Mouse (Mus musculus) stomach, postnatal 0 days (tissue): ENCODE data around the gene Rpl11. TPM values are rescaled to one million over a fixed set of nuclear protein-coding genes. Genes with fewer than 3 reads are reported as not detected.
A peak's percentile ranks its signal among the peaks of the same experiment; 100 is the strongest.

Experiments
- ATAC-seq: fragments of 200-750 bp; cut with Nextera tagmentation; 2 replicates; pipeline ENCODE4 v1.8.0; 2017; ENCODE audit not compliant: low FRiP score, low TSS enrichment
- DNase-seq: peaks from one replicate; pipeline ENCODE4 v3.0.0-alpha.2; 2016; ENCODE audit warnings: low spot score
- H3K27ac ChIP-seq: fragments of 300-500 bp; sonication (generic); replicated peaks from 2 replicates; pipeline ENCODE4 v1.5.1; 2014; ENCODE audit warnings: mild to moderate bottlenecking, control low read depth
- H3K27me3 ChIP-seq: fragments of 300-500 bp; sonication (generic); 2 replicates; pipeline ENCODE4 v1.6.1; 2014; ENCODE audit warnings: low read length; ENCODE audit not compliant: control insufficient read depth, insufficient read depth
- H3K36me3 ChIP-seq: fragments of 300-500 bp; sonication (generic); 2 replicates; pipeline ENCODE4 v1.6.1; 2014; ENCODE audit warnings: low read length, mixed read lengths; ENCODE audit not compliant: control insufficient read depth, insufficient read depth
- H3K4me1 ChIP-seq: fragments of 300-500 bp; sonication (generic); replicated peaks from 2 replicates; pipeline ENCODE4 v1.6.1; 2014; ENCODE audit warnings: antibody characterized with exemption; ENCODE audit not compliant: control insufficient read depth, insufficient read depth
- H3K4me2 ChIP-seq: fragments of 300-500 bp; sonication (generic); replicated peaks from 2 replicates; pipeline ENCODE4 v1.6.1; 2014; ENCODE audit warnings: low read depth, mild to moderate bottlenecking, control low read depth, moderate library complexity
- H3K4me3 ChIP-seq: fragments of 300-500 bp; sonication (generic); 2 replicates; pipeline ENCODE4 v1.5.1; 2014; ENCODE audit warnings: low read depth, low read length, control low read depth
- H3K9ac ChIP-seq: fragments of 300-500 bp; sonication (generic); 2 replicates; pipeline ENCODE4 v1.6.1; 2014; ENCODE audit warnings: mild to moderate bottlenecking, low read length, control low read depth, mixed read lengths
- H3K9me3 ChIP-seq: fragments of 300-500 bp; sonication (generic); 2 replicates; pipeline ENCODE4 v1.6.1; 2016; ENCODE audit warnings: low read length; ENCODE audit not compliant: control insufficient read depth
- CTCF ChIP-seq: IDR thresholded peaks from 2 replicates; pipeline ENCODE4 v1.5.1; 2016; ENCODE audit warnings: antibody characterized with exemption, low read depth, mild to moderate bottlenecking, moderate library complexity
- EP300 ChIP-seq: optimal IDR thresholded peaks from 2 replicates; pipeline ENCODE3; 2016; ENCODE audit warnings: antibody characterized with exemption
- WGBS: fragments of 180-500 bp; shearing (Covaris S2); extraction: QIAGEN DNeasy Blood & Tissue Kit; methylation state at CpG from one replicate; pipeline ENCODE4 v1.1.7; 2014; 5-methylcytosine and 5-hydroxymethylcytosine counted together
- polyA plus RNA-seq: library from polyadenylated mRNA; unstranded; fragments of >200 nt; fragmentation: Nextera tagmentation; extraction: Ambion mirVana; gene quantifications from 2 replicates; pipeline ENCODE4 v1.2.1, GENCODE M21; 2015

Rpl11 gene
- polyA plus RNA-seq, 1 experiment from 2014 or later: 402 TPM

- 74% methylated on average over 5 of the region's 5 CpGs for WGBS
- H3K27me3 ChIP-seq: no peaks in the 10 kb centered on the region
These were observed 4.7 kb upstream of the Rpl11 start for GRCm38 (mm10) chr4:136057916-136058315.

GRCm38 (mm10) chr4:136056030-136056429 lies 2.8 kb upstream of the Rpl11 start:
- no peaks in the 10 kb centered on the region for H3K4me1 ChIP-seq
- WGBS: 25% methylated on average over 1 of the region's 1 CpGs
- TF ChIP-seq EP300 (no peak), CTCF (no peak)

More at GRCm38 (mm10) chr4:136057916-136058315, 4.7 kb upstream of the Rpl11 start:
- H3K9ac ChIP-seq: no peak overlapping the region
- H3K4me1 ChIP-seq: no peaks in the 10 kb centered on the region
- no peak overlapping the region for H3K4me3 ChIP-seq
- TF ChIP-seq CTCF (no peak), EP300 (no peak)
- no peaks in the 10 kb centered on the region for H3K9me3 ChIP-seq
- H3K4me2 ChIP-seq: no peak overlapping the region
- no peak overlapping the region for H3K27ac ChIP-seq
- no peak for DNase-seq
- ATAC-seq: no peak
- H3K36me3 ChIP-seq: no peaks in the 10 kb centered on the region

GRCm38 (mm10) chr4:136053843-136054242 lies 615 bp upstream of the Rpl11 start:
- TF ChIP-seq EP300 (no peak), CTCF (peak; percentile 59)
- Histone ChIP-seq H3K9ac (no peak overlapping the region), H3K36me3 (peaks cover 12% of the 10 kb centered on the region; the same call in 1 of the 2 replicates), H3K27ac (no peak overlapping the region), H3K4me3 (no peak overlapping the region), H3K4me2 (no peak overlapping the region), H3K9me3 (no peaks in the 10 kb centered on the region), H3K27me3 (no peaks in the 10 kb centered on the region), H3K4me1 (no peaks in the 10 kb centered on the region)
- 73% methylated on average over 5 of the region's 5 CpGs for WGBS
- ATAC-seq: no peak
- no peak for DNase-seq

More at GRCm38 (mm10) chr4:136056030-136056429, 2.8 kb upstream of the Rpl11 start:
- DNase-seq (no peak), ATAC-seq (no peak)
- Histone ChIP-seq H3K4me3 (no peak overlapping the region), H3K9me3 (no peaks in the 10 kb centered on the region), H3K36me3 (no peaks in the 10 kb centered on the region), H3K27me3 (no peaks in the 10 kb centered on the region), H3K4me2 (no peak overlapping the region), H3K27ac (peak overlapping the region; percentile 40; the same call in 1 of the 2 replicates), H3K9ac (no peak overlapping the region)

- peak overlapping the region; percentile 94 for H3K27ac ChIP-seq
- DNase-seq (no peak), ATAC-seq (peak; percentile 51)
- H3K4me3 ChIP-seq: peak overlapping the region; percentile 86
- H3K27me3 ChIP-seq: no peaks in the 10 kb centered on the region
- no peaks in the 10 kb centered on the region for H3K9me3 ChIP-seq
- no peak for TF ChIP-seq CTCF
- TF ChIP-seq EP300: no peak
- H3K4me1 ChIP-seq: no peaks in the 10 kb centered on the region
- WGBS: under 1% methylated on average over 50 of the region's 50 CpGs
- peaks cover 14% of the 10 kb centered on the region for H3K36me3 ChIP-seq
- H3K9ac ChIP-seq: peak overlapping the region; percentile 91
- H3K4me2 ChIP-seq: peak overlapping the region; percentile 77
These were observed 538 bp downstream of the Rpl11 start for GRCm38 (mm10) chr4:136052534-136053246.

- Histone ChIP-seq H3K27ac (peak overlapping the region; percentile 94), H3K9me3 (no peaks in the 10 kb centered on the region), H3K4me2 (peak overlapping the region; percentile 77), H3K4me3 (peak overlapping the region; percentile 86), H3K9ac (peak overlapping the region; percentile 91), H3K36me3 (peaks cover 14% of the 10 kb centered on the region), H3K4me1 (no peaks in the 10 kb centered on the region), H3K27me3 (no peaks in the 10 kb centered on the region)
- 0% methylated on average over 3 of the region's 3 CpGs for WGBS
- no peak for TF ChIP-seq EP300
- TF ChIP-seq CTCF: no peak
- ATAC-seq (no peak), DNase-seq (no peak)
These were observed 1.2 kb downstream of the Rpl11 start for GRCm38 (mm10) chr4:136052060-136052459.

GRCm38 (mm10) chr4:136050226-136050625 lies 3.0 kb downstream of the Rpl11 start:
- Histone ChIP-seq H3K9me3 (no peaks in the 10 kb centered on the region), H3K27ac (no peak overlapping the region), H3K36me3 (peaks cover 14% of the 10 kb centered on the region), H3K4me3 (no peak overlapping the region), H3K9ac (no peak overlapping the region), H3K27me3 (no peaks in the 10 kb centered on the region), H3K4me1 (no peaks in the 10 kb centered on the region), H3K4me2 (no peak overlapping the region)
- TF ChIP-seq CTCF (no peak), EP300 (no peak)
- 89% methylated on average over 6 of the region's 6 CpGs for WGBS
- no peak for ATAC-seq
- DNase-seq: no peak
